Mouse (Mus musculus): Measurements from ENCODE around the gene Pdk2. TPM values are rescaled to one million over a fixed set of nuclear protein-coding genes. Genes with fewer than 3 reads are reported as not detected.

Pdk2 gene
- polyA plus RNA-seq, 1 experiment from 2014 or later: 29.8 TPM

DNA sequence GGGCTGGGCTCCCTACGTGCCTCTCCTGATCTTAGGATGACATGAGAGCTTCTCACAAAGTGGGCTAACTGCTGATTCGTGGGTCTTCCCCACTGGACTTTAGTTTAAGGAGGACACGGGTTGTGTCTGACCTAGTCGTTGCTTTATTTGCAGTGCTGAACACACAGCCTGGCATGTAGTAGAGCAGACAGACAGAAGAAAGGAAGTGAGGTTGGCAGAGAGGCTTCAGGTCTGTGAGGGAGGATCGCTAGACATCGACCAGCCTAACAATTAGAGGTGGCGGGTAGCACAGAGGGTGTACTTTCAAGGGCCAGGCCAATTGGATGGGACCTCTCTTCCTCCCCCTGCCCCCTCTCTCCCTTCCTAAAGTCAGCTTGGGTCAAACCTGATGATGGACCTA lies 2.5 kb upstream of the Pdk2 start:
- TF ChIP-seq CTCF (IDR thresholded peaks at IDR 0.05; ENCODE audit: low read depth): no peak
- no peak for TF ChIP-seq EP300 (optimal IDR thresholded peaks at IDR 0.05)
- no peaks in the 10 kb centered on the region for H3K27me3 ChIP-seq (ENCODE audit: control insufficient read depth, insufficient read depth, low read length)
- no peaks in the 10 kb centered on the region for H3K9me3 ChIP-seq (ENCODE audit: control insufficient read depth, low read length)
- H3K4me1 ChIP-seq (replicated peaks; ENCODE audit: control insufficient read depth, insufficient read depth): peaks cover 3% of the 10 kb centered on the region
- no peak overlapping the region for H3K4me2 ChIP-seq (replicated peaks; ENCODE audit: low read depth)
- no peak for DNase-seq (ENCODE audit: low spot score)
- no peak overlapping the region for H3K27ac ChIP-seq (replicated peaks)
- no peak for ATAC-seq (ENCODE audit: low FRiP score, low TSS enrichment)
- H3K36me3 ChIP-seq (ENCODE audit: control insufficient read depth, insufficient read depth, low read length): no peaks in the 10 kb centered on the region; the same call in 1 of the 2 replicates
- no peak overlapping the region for H3K4me3 ChIP-seq (ENCODE audit: low read depth, low read length)
- H3K9ac ChIP-seq (ENCODE audit: low read length): no peak overlapping the region
- WGBS: 61% methylated on average over 7 of the region's 7 CpGs

DNA sequence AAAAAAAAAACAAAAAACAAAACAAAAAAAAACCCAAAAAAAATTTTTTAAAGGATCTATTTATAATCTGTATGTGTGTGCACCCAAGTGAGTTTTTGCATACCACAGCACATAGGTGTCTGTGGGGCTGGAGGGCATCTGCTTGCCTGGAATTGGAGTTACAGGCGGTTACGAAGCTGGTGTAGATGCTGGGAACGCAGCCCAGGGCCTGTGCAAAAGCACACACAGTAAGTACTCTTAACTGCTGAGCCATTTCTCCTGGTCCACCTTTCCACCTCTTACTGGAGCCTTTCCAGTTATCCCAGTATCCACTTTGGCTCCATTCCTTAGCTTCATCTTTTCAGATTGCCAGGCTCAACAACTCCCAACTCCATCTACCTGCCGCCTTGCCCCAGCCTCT lies 1.9 kb upstream of the Pdk2 start:
- H3K4me2 ChIP-seq (replicated peaks; ENCODE audit: low read depth): no peak overlapping the region
- H3K36me3 ChIP-seq (ENCODE audit: control insufficient read depth, insufficient read depth, low read length): no peaks in the 10 kb centered on the region; the same call in 1 of the 2 replicates
- peaks cover 3% of the 10 kb centered on the region for H3K4me1 ChIP-seq (replicated peaks; ENCODE audit: control insufficient read depth, insufficient read depth)
- ATAC-seq (ENCODE audit: low FRiP score, low TSS enrichment) (no peak), DNase-seq (ENCODE audit: low spot score) (no peak)
- no peaks in the 10 kb centered on the region for H3K9me3 ChIP-seq (ENCODE audit: control insufficient read depth, low read length)
- TF ChIP-seq CTCF (IDR thresholded peaks at IDR 0.05; ENCODE audit: low read depth) (no peak), EP300 (optimal IDR thresholded peaks at IDR 0.05) (no peak)
- H3K4me3 ChIP-seq (ENCODE audit: low read depth, low read length): no peak overlapping the region
- H3K9ac ChIP-seq (ENCODE audit: low read length): no peak overlapping the region
- 87% methylated on average over 4 of the region's 4 CpGs for whole genome bisulfite sequencing
- H3K27me3 ChIP-seq (ENCODE audit: control insufficient read depth, insufficient read depth, low read length): no peaks in the 10 kb centered on the region
- H3K27ac ChIP-seq (replicated peaks): no peak overlapping the region

DNA sequence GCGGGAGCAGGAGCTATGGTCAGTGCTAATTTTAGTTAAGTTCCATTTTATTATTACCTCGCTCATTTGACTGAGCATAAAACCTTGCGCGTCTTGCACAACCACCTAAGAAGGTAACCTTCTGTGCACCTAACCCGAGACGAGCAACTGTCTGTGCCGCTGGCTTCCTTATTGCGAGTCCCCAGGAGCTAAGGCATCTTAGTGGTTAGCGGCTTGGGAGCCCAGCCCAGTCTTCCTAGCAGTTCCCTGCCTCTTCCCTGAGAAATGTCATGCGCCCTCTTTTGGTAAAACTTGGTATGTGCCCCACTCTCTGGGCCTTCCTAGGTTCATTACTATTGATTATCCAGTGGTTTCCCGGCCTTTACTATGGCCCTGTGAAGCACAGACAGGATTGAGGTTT lies 942 bp upstream of the Pdk2 start:
- Histone ChIP-seq H3K27ac (replicated peaks) (peak overlapping the region; percentile 45; the same call in 1 of the 2 replicates), H3K27me3 (ENCODE audit: control insufficient read depth, insufficient read depth, low read length) (no peaks in the 10 kb centered on the region), H3K9ac (ENCODE audit: low read length) (peak overlapping the region; percentile 41; the same call in 1 of the 2 replicates), H3K36me3 (ENCODE audit: control insufficient read depth, insufficient read depth, low read length) (no peaks in the 10 kb centered on the region; the same call in 1 of the 2 replicates), H3K4me3 (ENCODE audit: low read depth, low read length) (peak overlapping the region; percentile 38), H3K4me2 (replicated peaks; ENCODE audit: low read depth) (peak overlapping the region; percentile 94), H3K9me3 (ENCODE audit: control insufficient read depth, low read length) (no peaks in the 10 kb centered on the region), H3K4me1 (replicated peaks; ENCODE audit: control insufficient read depth, insufficient read depth) (peaks cover 3% of the 10 kb centered on the region)
- TF ChIP-seq CTCF (IDR thresholded peaks at IDR 0.05; ENCODE audit: low read depth) (peak; percentile 91), EP300 (optimal IDR thresholded peaks at IDR 0.05) (no peak)
- 0% methylated on average over 11 of the region's 11 CpGs for WGBS
- DNase-seq (ENCODE audit: low spot score) (peak; percentile 84), ATAC-seq (ENCODE audit: low FRiP score, low TSS enrichment) (peak; percentile 46)

DNA sequence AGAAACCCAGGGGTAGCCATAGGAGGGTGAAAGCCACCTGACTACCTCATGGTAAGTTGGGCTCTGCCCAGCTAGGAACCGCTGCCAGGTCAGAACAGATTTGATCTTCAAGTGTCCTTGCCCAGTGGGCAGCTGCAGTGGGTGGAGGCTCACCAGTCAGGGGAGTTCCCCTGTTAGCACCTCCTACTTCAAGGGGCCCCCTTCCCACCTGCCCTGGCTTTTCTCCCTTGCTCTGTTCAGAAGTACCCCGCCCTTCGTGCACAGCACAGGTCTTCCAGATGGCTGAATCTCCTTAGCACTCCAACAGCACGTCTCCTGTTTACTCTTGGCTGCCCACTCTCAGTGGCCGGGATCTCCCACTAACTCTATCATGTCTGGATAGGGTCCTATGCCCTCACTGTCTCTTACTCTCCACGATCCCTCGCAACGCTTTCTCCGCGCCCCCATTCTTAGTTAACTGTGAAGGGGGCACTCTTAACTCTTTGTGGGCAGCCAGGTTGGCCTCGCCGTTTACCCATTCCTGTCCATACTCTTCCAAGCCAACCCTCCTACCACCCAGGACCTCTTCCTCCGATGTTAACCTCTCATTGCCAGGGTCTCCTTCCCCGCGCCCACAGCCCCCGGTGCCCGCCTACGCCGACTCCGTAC lies 539 bp downstream of the Pdk2 start:
- Histone ChIP-seq H3K9ac (ENCODE audit: low read length) (peak overlapping the region; percentile 88), H3K36me3 (ENCODE audit: control insufficient read depth, insufficient read depth, low read length) (0 out of 2 replicates have a peak, but pooled peaks cover 2% of the 10 kb centered on the region), H3K27ac (replicated peaks) (peak overlapping the region; percentile 92), H3K4me3 (ENCODE audit: low read depth, low read length) (peak overlapping the region; percentile 77), H3K4me2 (replicated peaks; ENCODE audit: low read depth) (peak overlapping the region; percentile 94), H3K4me1 (replicated peaks; ENCODE audit: control insufficient read depth, insufficient read depth) (peaks cover 3% of the 10 kb centered on the region), H3K9me3 (ENCODE audit: control insufficient read depth, low read length) (no peaks in the 10 kb centered on the region), H3K27me3 (ENCODE audit: control insufficient read depth, insufficient read depth, low read length) (no peaks in the 10 kb centered on the region)
- TF ChIP-seq CTCF (IDR thresholded peaks at IDR 0.05; ENCODE audit: low read depth) (no peak), EP300 (optimal IDR thresholded peaks at IDR 0.05) (no peak)
- DNase-seq (ENCODE audit: low spot score): peak; percentile 83
- peak; percentile 68 for ATAC-seq (ENCODE audit: low FRiP score, low TSS enrichment)
- WGBS: under 1% methylated on average over 20 of the region's 20 CpGs

DNA sequence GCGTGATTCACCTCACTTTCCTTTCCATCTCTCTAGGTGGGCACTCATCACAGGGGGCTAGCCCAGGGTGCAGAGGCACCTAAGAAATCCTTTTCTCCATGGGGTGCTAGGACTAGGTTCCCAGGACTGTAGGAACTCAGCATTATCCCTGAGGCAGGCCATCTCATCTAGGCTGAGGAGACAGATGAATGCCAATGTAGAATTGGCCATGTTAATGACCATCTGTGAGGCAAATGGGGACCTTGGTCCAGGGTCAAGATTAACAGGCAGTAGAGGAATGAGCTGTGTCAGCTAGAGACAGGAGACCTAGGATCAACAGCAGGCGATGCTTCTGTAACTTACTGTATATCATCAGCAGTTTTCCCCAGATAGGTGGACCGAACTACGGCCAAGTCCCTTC lies 1.4 kb downstream of the Pdk2 start:
- Histone ChIP-seq H3K4me3 (ENCODE audit: low read depth, low read length) (no peak overlapping the region), H3K36me3 (ENCODE audit: control insufficient read depth, insufficient read depth, low read length) (0 out of 2 replicates have a peak, but pooled peaks cover 2% of the 10 kb centered on the region), H3K9me3 (ENCODE audit: control insufficient read depth, low read length) (no peaks in the 10 kb centered on the region), H3K27me3 (ENCODE audit: control insufficient read depth, insufficient read depth, low read length) (no peaks in the 10 kb centered on the region), H3K4me1 (replicated peaks; ENCODE audit: control insufficient read depth, insufficient read depth) (peaks cover 3% of the 10 kb centered on the region), H3K27ac (replicated peaks) (peak overlapping the region; percentile 92), H3K9ac (ENCODE audit: low read length) (no peak overlapping the region), H3K4me2 (replicated peaks; ENCODE audit: low read depth) (peak overlapping the region; percentile 94)
- TF ChIP-seq CTCF (IDR thresholded peaks at IDR 0.05; ENCODE audit: low read depth) (no peak), EP300 (optimal IDR thresholded peaks at IDR 0.05) (no peak)
- DNase-seq (ENCODE audit: low spot score): no peak
- no peak for ATAC-seq (ENCODE audit: low FRiP score, low TSS enrichment)
- 85% methylated on average over 4 of the region's 4 CpGs for WGBS

Measured in stomach, postnatal 0 days (tissue).